Mouse (Mus musculus) lung, adult 2 months (tissue): ENCODE measurements around the gene Cdc42ep5. TPM values are rescaled to one million over a fixed set of nuclear protein-coding genes. Genes with fewer than 3 reads are reported as not detected.

Experiments
- DNase-seq: peaks from one replicate; pipeline ENCODE4 v3.0.0; 2022
- H3K4me1 ChIP-seq: fragments of 200-500 bp; 2 replicates; pipeline ENCODE4 v1.6.1; 2011; ENCODE audit warnings: low read length; ENCODE audit not compliant: control insufficient read depth, insufficient read depth
- H3K4me3 ChIP-seq: fragments of 200-500 bp; replicated peaks from 2 replicates; pipeline ENCODE3; 2011; ENCODE audit warnings: low read depth, mild to moderate bottlenecking, control low read depth, low read length; ENCODE audit errors: extremely low read depth
- CTCF ChIP-seq: fragments of 200-500 bp; IDR thresholded peaks from 2 replicates; pipeline ENCODE4 v1.5.1; 2011; ENCODE audit warnings: mild to moderate bottlenecking, low read length, control low read depth; ENCODE audit not compliant: insufficient read depth
- POLR2A ChIP-seq: fragments of 200-500 bp; IDR thresholded peaks from 2 replicates; pipeline ENCODE4 v1.6.1; 2011; ENCODE audit warnings: low read depth, mild to moderate bottlenecking, control low read depth, low read length, borderline replicate concordance; ENCODE audit errors: extremely low read depth
- WGBS: fragments of 180-500 bp; shearing (Covaris S2); methylation state at CpG from one replicate; pipeline ENCODE4 v1.1.7; 2018; 5-methylcytosine and 5-hydroxymethylcytosine counted together
- polyA plus RNA-seq: library from polyadenylated mRNA; depleted of rRNA; stranded (reverse); fragments of >200 nt; gene quantifications from 2 replicates; pipeline ENCODE4 v1.2.3, GENCODE M21; 2012

Gene Cdc42ep5
- polyA plus RNA-seq, 1 experiment: 51.8 TPM

- H3K4me3 ChIP-seq: no peak overlapping the region
- peaks cover 3% of the 10 kb centered on the region for H3K4me1 ChIP-seq
- TF ChIP-seq POLR2A (no peak), CTCF (no peak)
- WGBS: 79% methylated on average over 5 of the region's 5 CpGs
- DNase-seq: no peak
These were observed 10.3 kb downstream of the Cdc42ep5 start for GRCm38 (mm10) chr7:4154356-4154755.

- TF ChIP-seq CTCF: no peak
- 36% methylated on average over 22 of the region's 22 CpGs for WGBS
- no peak for DNase-seq
- Histone ChIP-seq H3K4me1 (peaks cover 9% of the 10 kb centered on the region), H3K4me3 (no peak overlapping the region)
These were observed 13.4 kb downstream of the Cdc42ep5 start for GRCm38 (mm10) chr7:4151241-4151640.

GRCm38 (mm10) chr7:4150811-4151221 is 13.8 kb downstream of the Cdc42ep5 start:
- DNase-seq: peak; percentile 71
- H3K4me1 ChIP-seq: peaks cover 9% of the 10 kb centered on the region
- TF ChIP-seq POLR2A (peak; percentile 49; the same call in 1 of the 2 replicates), CTCF (no peak)
- H3K4me3 ChIP-seq: peak overlapping the region; percentile 90
- 8% methylated on average over 14 of the region's 14 CpGs for WGBS

GRCm38 (mm10) chr7:4150059-4150541 is 14.6 kb downstream of the Cdc42ep5 start, which contains the start of gene Leng9:
Leng9 (minus strand) TSS chr7:4150374.
- 2% methylated on average over 14 of the region's 14 CpGs for WGBS
- peak; percentile 69 for DNase-seq
- no peak for TF ChIP-seq CTCF
- TF ChIP-seq POLR2A: no peak
- Histone ChIP-seq H3K4me3 (peak within 1 kb of the TSS; percentile 90), H3K4me1 (peaks cover 9% of the 10 kb centered on the region)

- TF ChIP-seq POLR2A (peak; percentile 82; the same call in 1 of the 2 replicates), CTCF (no peak)
- H3K4me1 ChIP-seq: peaks cover 9% of the 10 kb centered on the region
- DNase-seq: peak; percentile 88
- under 1% methylated on average over 64 of the region's 64 CpGs for WGBS
- H3K4me3 ChIP-seq: peak overlapping the region; percentile 90
These were observed 15.2 kb downstream of the Cdc42ep5 start for GRCm38 (mm10) chr7:4149209-4150054.

- H3K4me3 ChIP-seq: peak overlapping the region; percentile 90
- peaks cover 9% of the 10 kb centered on the region for H3K4me1 ChIP-seq
- TF ChIP-seq POLR2A (no peak), CTCF (no peak)
- peak; percentile 23 for DNase-seq
- 27% methylated on average over 18 of the region's 18 CpGs for WGBS
These were observed 16.1 kb downstream of the Cdc42ep5 start for GRCm38 (mm10) chr7:4148341-4149208.

- TF ChIP-seq POLR2A: no peak
- TF ChIP-seq CTCF: no peak
- H3K4me3 ChIP-seq: no peak overlapping the region
- no peak for DNase-seq
- peaks cover 9% of the 10 kb centered on the region for H3K4me1 ChIP-seq
- WGBS: 71% methylated on average over 4 of the region's 4 CpGs
These were observed 16.8 kb downstream of the Cdc42ep5 start for GRCm38 (mm10) chr7:4147836-4148235.

- no peak overlapping the region for H3K4me3 ChIP-seq
- WGBS: 77% methylated on average over 20 of the region's 20 CpGs
- DNase-seq: no peak
- TF ChIP-seq POLR2A: no peak
- no peak for TF ChIP-seq CTCF
- peaks cover 9% of the 10 kb centered on the region for H3K4me1 ChIP-seq
These were observed 17.3 kb downstream of the Cdc42ep5 start for GRCm38 (mm10) chr7:4147371-4147770.
